Mouse (Mus musculus): ENCODE measurements at regions not wholly inside any gene's neighbourhood (a gene's known extent, or its start where the extent isn't known, plus 50 kb on each side); places are given as distances from the start of the nearest gene placed in this dataset.

GRCm38 (mm10) chr16:50001662-50002455 lies 201.5 kb downstream of the Cd47 start:
- TF ChIP-seq CTCF (conservative IDR thresholded peaks at IDR 0.05; ENCODE audit: insufficient read depth, insufficient read length, low read depth, low read length) (no peak), POLR2A (IDR thresholded peaks at IDR 0.05; ENCODE audit: low read depth, low read length) (no peak)
